Mouse (Mus musculus) stomach, postnatal 0 days (tissue): ENCODE measurements around the gene Gm8127.
"Not testable (repeated sequence)": the region's sequence is repeated elsewhere in the genome, so short reads cannot be mapped to it uniquely, and the experiment has no call there.

Experiments
- CTCF ChIP-seq: IDR thresholded peaks from 2 replicates; pipeline ENCODE4 v1.5.1; 2016; ENCODE audit warnings: antibody characterized with exemption, low read depth, mild to moderate bottlenecking, moderate library complexity
- EP300 ChIP-seq: optimal IDR thresholded peaks from 2 replicates; pipeline ENCODE3; 2016; ENCODE audit warnings: antibody characterized with exemption

DNA sequence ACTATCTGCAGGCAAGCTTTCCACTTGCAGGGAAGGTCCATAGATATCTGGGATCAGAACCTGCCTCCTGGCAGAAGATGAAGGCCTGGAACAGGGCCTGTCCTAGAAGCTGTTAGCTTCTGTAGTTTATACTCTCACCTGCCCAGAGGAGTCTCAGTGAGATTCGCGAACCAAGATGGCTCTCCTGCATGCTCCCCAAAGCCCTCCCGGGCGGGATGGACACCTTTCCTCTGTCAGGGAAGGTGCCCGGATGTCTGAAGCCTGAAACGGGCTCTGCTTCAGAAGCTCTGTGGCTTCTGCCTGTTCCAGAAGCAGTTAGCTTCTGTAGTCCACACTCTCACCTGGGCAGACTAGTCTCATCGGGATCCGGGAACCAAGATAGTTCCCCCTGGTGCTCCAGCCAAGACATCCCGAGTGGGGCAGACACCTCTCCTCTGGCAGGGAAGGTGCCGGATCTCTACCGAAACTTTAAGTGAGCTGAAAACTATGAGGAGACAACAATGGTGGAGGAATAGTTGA, 37.8 kb upstream of the Gm8127 start:
- not testable (repeated sequence) for TF ChIP-seq CTCF, EP300
